Mouse (Mus musculus) lung, embryonic 16.5 days (tissue): ENCODE results near the gene Sgpp2. TPM values are rescaled to one million over a fixed set of nuclear protein-coding genes. Genes with fewer than 3 reads are reported as not detected.
A peak's percentile ranks its signal among the peaks of the same experiment; 100 is the strongest.

ENCODE experiments used
- ATAC-seq: fragments of 200-750 bp; cut with Nextera tagmentation; 2 replicates; pipeline ENCODE4 v1.8.0; 2017; ENCODE audit warnings: low read depth, mild to moderate bottlenecking, moderate library complexity
- H3K27ac ChIP-seq: fragments of 300-500 bp; sonication (generic); 2 replicates; pipeline ENCODE4 v1.5.1; 2014; ENCODE audit warnings: mild to moderate bottlenecking, control low read depth, low read length
- H3K27me3 ChIP-seq: fragments of 300-500 bp; sonication (generic); 2 replicates; pipeline ENCODE4 v1.6.1; 2014; ENCODE audit warnings: low read depth, low read length, mixed read lengths; ENCODE audit not compliant: control insufficient read depth, insufficient read depth
- H3K36me3 ChIP-seq: fragments of 300-500 bp; sonication (generic); 2 replicates; pipeline ENCODE4 v1.6.1; 2014; ENCODE audit warnings: low read length; ENCODE audit not compliant: control insufficient read depth, insufficient read depth
- H3K4me1 ChIP-seq: fragments of 300-500 bp; sonication (generic); replicated peaks from 2 replicates; pipeline ENCODE4 v1.6.1; 2014; ENCODE audit warnings: low read length, mixed read lengths; ENCODE audit not compliant: control insufficient read depth, insufficient read depth
- H3K4me2 ChIP-seq: fragments of 300-500 bp; sonication (generic); 2 replicates; pipeline ENCODE4 v1.6.1; 2014; ENCODE audit warnings: low read depth, low read length, control low read depth
- H3K4me3 ChIP-seq: fragments of 300-500 bp; sonication (generic); 2 replicates; pipeline ENCODE4 v1.5.1; 2014; ENCODE audit warnings: mild to moderate bottlenecking, low read length, control low read depth
- H3K9ac ChIP-seq: fragments of 300-500 bp; sonication (generic); 2 replicates; pipeline ENCODE4 v1.6.1; 2014; ENCODE audit warnings: low read length, control low read depth
- H3K9me3 ChIP-seq: fragments of 300-500 bp; sonication (generic); 2 replicates; pipeline ENCODE4 v1.6.1; 2016; ENCODE audit warnings: low read length; ENCODE audit not compliant: control insufficient read depth
- WGBS: fragments of 180-500 bp; shearing (Covaris S2); extraction: QIAGEN DNeasy Blood & Tissue Kit; methylation state at CpG from one replicate; pipeline ENCODE4 v1.1.7; 2014; 5-methylcytosine and 5-hydroxymethylcytosine counted together
- polyA plus RNA-seq: library from polyadenylated mRNA; unstranded; fragments of >200 nt; fragmentation: Nextera tagmentation; extraction: Ambion mirVana; gene quantifications from 2 replicates; pipeline ENCODE4 v1.2.1, GENCODE M21; 2015

Gene Sgpp2
- polyA plus RNA-seq, 1 experiment from 2014 or later, result 0.95 TPM

GRCm38 (mm10) chr1:78424848-78425247, 114.7 kb downstream of the Sgpp2 start:
- WGBS, result 58% methylated on average over 4 of the region's 4 CpGs
- ATAC-seq, result peak; percentile 56; the same call in 1 of the 2 replicates
- Histone ChIP-seq H3K4me3 (no peak overlapping the region), H3K9me3 (no peaks in the 10 kb centered on the region), H3K9ac (no peak overlapping the region), H3K4me1 (peaks cover 2% of the 10 kb centered on the region; the same call in 1 of the 2 replicates), H3K4me2 (no peak overlapping the region), H3K27ac (0 out of 2 replicates have a peak overlapping the region, but pooled peaks have one; percentile 69), H3K27me3 (no peaks in the 10 kb centered on the region), H3K36me3 (peaks cover 7% of the 10 kb centered on the region)

GRCm38 (mm10) chr1:78425309-78425708, 115.2 kb downstream of the Sgpp2 start:
- no peak for ATAC-seq
- 82% methylated on average over 7 of the region's 7 CpGs for WGBS

GRCm38 (mm10) chr1:78425793-78426700, 115.9 kb downstream of the Sgpp2 start:
- peaks cover 2% of the 10 kb centered on the region; the same call in 1 of the 2 replicates for H3K4me1 ChIP-seq
- H3K27me3 ChIP-seq, result no peaks in the 10 kb centered on the region
- peak overlapping the region; percentile 69 for H3K27ac ChIP-seq
- WGBS, result 67% methylated on average over 7 of the region's 7 CpGs
- no peak overlapping the region for H3K4me2 ChIP-seq
- ATAC-seq, result peak; percentile 88
- H3K36me3 ChIP-seq, result peaks cover 7% of the 10 kb centered on the region
- no peak overlapping the region for H3K4me3 ChIP-seq
- no peaks in the 10 kb centered on the region for H3K9me3 ChIP-seq
- no peak overlapping the region for H3K9ac ChIP-seq

More at GRCm38 (mm10) chr1:78425309-78425708, 115.2 kb downstream of the Sgpp2 start:
- no peak overlapping the region for H3K4me2 ChIP-seq
- peak overlapping the region; percentile 69 for H3K27ac ChIP-seq
- H3K9ac ChIP-seq, result no peak overlapping the region
- H3K4me3 ChIP-seq, result no peak overlapping the region
- no peaks in the 10 kb centered on the region for H3K27me3 ChIP-seq
- peaks cover 2% of the 10 kb centered on the region; the same call in 1 of the 2 replicates for H3K4me1 ChIP-seq
- no peaks in the 10 kb centered on the region for H3K9me3 ChIP-seq
- H3K36me3 ChIP-seq, result peaks cover 7% of the 10 kb centered on the region

GRCm38 (mm10) chr1:78426841-78427240, 116.7 kb downstream of the Sgpp2 start:
- Histone ChIP-seq H3K9ac (no peak overlapping the region), H3K36me3 (peaks cover 5% of the 10 kb centered on the region; the same call in 1 of the 2 replicates), H3K4me1 (peaks cover 2% of the 10 kb centered on the region; the same call in 1 of the 2 replicates), H3K4me2 (no peak overlapping the region), H3K27me3 (no peaks in the 10 kb centered on the region), H3K9me3 (no peaks in the 10 kb centered on the region), H3K4me3 (no peak overlapping the region), H3K27ac (peak overlapping the region; percentile 48; the same call in 1 of the 2 replicates)
- WGBS, result 54% methylated on average over 3 of the region's 3 CpGs
- peak; percentile 44 for ATAC-seq

- Histone ChIP-seq H3K9ac (no peak overlapping the region), H3K36me3 (no peaks in the 10 kb centered on the region)
- WGBS, result 87% methylated on average over 11 of the region's 11 CpGs
Measured at GRCm38 (mm10) chr1:78428851-78429250, 118.7 kb downstream of the Sgpp2 start.

GRCm38 (mm10) chr1:78433472-78433871, 123.3 kb downstream of the Sgpp2 start:
- H3K36me3 ChIP-seq, result 0 out of 2 replicates have a peak, but pooled peaks cover 2% of the 10 kb centered on the region
- no peak for ATAC-seq

More at GRCm38 (mm10) chr1:78428851-78429250, 118.7 kb downstream of the Sgpp2 start:
- Histone ChIP-seq H3K27me3 (no peaks in the 10 kb centered on the region), H3K4me2 (no peak overlapping the region), H3K9me3 (no peaks in the 10 kb centered on the region), H3K4me3 (no peak overlapping the region), H3K27ac (no peak overlapping the region), H3K4me1 (peaks cover 2% of the 10 kb centered on the region; the same call in 1 of the 2 replicates)
- ATAC-seq, result no peak

GRCm38 (mm10) chr1:78435967-78436366, 125.8 kb downstream of the Sgpp2 start:
- WGBS, result 67% methylated on average over 2 of the region's 2 CpGs
- Histone ChIP-seq H3K27me3 (no peaks in the 10 kb centered on the region), H3K27ac (no peak overlapping the region), H3K4me3 (no peak overlapping the region), H3K4me1 (no peaks in the 10 kb centered on the region; the same call in 1 of the 2 replicates), H3K9ac (no peak overlapping the region), H3K4me2 (no peak overlapping the region), H3K36me3 (peaks cover 6% of the 10 kb centered on the region), H3K9me3 (no peaks in the 10 kb centered on the region)
- no peak for ATAC-seq

More at GRCm38 (mm10) chr1:78433472-78433871, 123.3 kb downstream of the Sgpp2 start:
- Histone ChIP-seq H3K27me3 (no peaks in the 10 kb centered on the region), H3K4me3 (no peak overlapping the region), H3K4me1 (no peaks in the 10 kb centered on the region; the same call in 1 of the 2 replicates), H3K4me2 (no peak overlapping the region), H3K9ac (no peak overlapping the region), H3K27ac (no peak overlapping the region), H3K9me3 (no peaks in the 10 kb centered on the region)
- WGBS, result 93% methylated on average over 9 of the region's 9 CpGs

GRCm38 (mm10) chr1:78436445-78436844, 126.3 kb downstream of the Sgpp2 start:
- WGBS, result 97% methylated on average over 1 of the region's 1 CpGs
- no peak for ATAC-seq
- Histone ChIP-seq H3K36me3 (peaks cover 6% of the 10 kb centered on the region), H3K9me3 (no peaks in the 10 kb centered on the region), H3K9ac (no peak overlapping the region), H3K4me1 (no peaks in the 10 kb centered on the region; the same call in 1 of the 2 replicates), H3K27me3 (no peaks in the 10 kb centered on the region), H3K4me3 (no peak overlapping the region), H3K4me2 (no peak overlapping the region), H3K27ac (no peak overlapping the region)

GRCm38 (mm10) chr1:78437150-78437549, 127.0 kb downstream of the Sgpp2 start:
- H3K36me3 ChIP-seq, result peaks cover 8% of the 10 kb centered on the region
- no peaks in the 10 kb centered on the region for H3K9me3 ChIP-seq
- no peak overlapping the region for H3K4me2 ChIP-seq
- ATAC-seq, result no peak
- no peaks in the 10 kb centered on the region; the same call in 1 of the 2 replicates for H3K4me1 ChIP-seq
- no peak overlapping the region for H3K4me3 ChIP-seq
- no peak overlapping the region for H3K27ac ChIP-seq
- H3K27me3 ChIP-seq, result no peaks in the 10 kb centered on the region
- WGBS, result 66% methylated on average over 3 of the region's 3 CpGs
- no peak overlapping the region for H3K9ac ChIP-seq
